Mouse (Mus musculus) G1E (cell line): ENCODE results near the gene Wls.

ENCODE experiments used
- CTCF ChIP-seq: IDR thresholded peaks from 2 replicates; pipeline ENCODE4 v1.5.1; 2012; ENCODE audit warnings: low read depth, low read length, inconsistent platforms, mixed read lengths
- GATA1 ChIP-seq: IDR thresholded peaks from 2 replicates; pipeline ENCODE4 v1.6.1; 2012; ENCODE audit warnings: borderline replicate concordance, low read length, inconsistent platforms, mixed read lengths
- GATA2 ChIP-seq: IDR thresholded peaks from 2 replicates; pipeline ENCODE4 v1.6.1; 2012; ENCODE audit warnings: low read depth, low read length, inconsistent platforms, borderline replicate concordance
- POLR2AphosphoS5 ChIP-seq: IDR thresholded peaks from 2 replicates; pipeline ENCODE4 v1.6.1; 2012; ENCODE audit warnings: low read depth, low read length, inconsistent platforms; ENCODE audit not compliant: insufficient replicate concordance
- TAL1 ChIP-seq: conservative IDR thresholded peaks from 2 replicates; pipeline ENCODE4 v1.6.1; 2012; ENCODE audit warnings: low read depth, low read length, inconsistent platforms, mixed read lengths

DNA sequence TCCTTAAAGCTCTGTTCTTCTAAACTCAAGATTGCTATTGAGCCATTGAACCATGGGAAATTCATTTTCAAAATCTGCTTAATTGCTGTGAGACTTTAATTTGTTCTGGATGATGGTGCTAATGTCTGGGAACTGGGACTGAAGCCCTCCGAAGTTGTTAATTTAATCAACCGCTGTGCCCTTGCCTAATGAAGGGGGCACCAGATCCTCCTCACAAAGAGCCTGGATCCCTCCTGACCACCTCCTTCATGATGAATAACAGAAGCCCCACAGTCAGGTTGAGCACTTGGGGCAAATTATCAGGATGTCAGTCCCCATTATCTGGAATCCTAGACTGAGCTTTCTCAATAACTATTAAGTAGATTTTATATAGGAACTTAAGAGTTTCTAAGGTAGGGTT lies 12.0 kb downstream of the Wls start:
- TF ChIP-seq TAL1 (no peak), CTCF (no peak), GATA1 (no peak), POLR2AphosphoS5 (no peak), GATA2 (no peak)
